Mouse (Mus musculus) frontal cortex, adult (tissue): ENCODE results near the gene Prss23.
A peak's percentile ranks its signal among the peaks of the same experiment; 100 is the strongest.

ENCODE experiments used
- ATAC-seq: cut with Nextera tagmentation; 2 replicates; pipeline ENCODE4 v1.9.2; 2017; ENCODE audit warnings: mild to moderate bottlenecking, moderate library complexity, mixed read lengths; ENCODE audit not compliant: low TSS enrichment

Prss23 gene

GRCm38 (mm10) chr7:89508672-89509071, 18.3 kb downstream of the Prss23 start:
- ATAC-seq: 0 out of 2 replicates have a peak, but pooled peaks have one; percentile 6

- peak; percentile 95 for ATAC-seq
Measured at GRCm38 (mm10) chr7:89499516-89500307, 27.3 kb downstream of the Prss23 start.

GRCm38 (mm10) chr7:89483769-89484568, 43.0 kb downstream of the Prss23 start:
- no peak for ATAC-seq

DNA sequence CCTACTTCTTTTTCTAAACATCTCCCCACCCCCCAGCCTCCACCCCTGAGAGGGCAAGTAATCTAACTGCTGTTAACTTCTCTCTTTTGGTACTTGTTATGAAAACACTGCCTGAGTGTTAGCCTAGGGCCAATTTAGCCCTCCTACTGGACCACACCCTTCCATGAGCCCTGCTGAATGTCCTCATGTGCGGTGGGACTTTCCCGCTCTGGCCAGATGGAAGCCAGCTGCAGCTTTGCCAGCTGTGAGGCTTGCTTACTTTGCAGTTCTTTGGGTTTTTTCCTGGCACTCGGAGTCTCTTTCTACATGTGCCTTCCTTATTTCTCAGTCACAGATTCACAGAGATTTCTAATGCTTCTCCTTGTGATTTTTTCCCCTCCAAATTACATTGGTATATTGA, 45.3 kb downstream of the Prss23 start:
- no peak for ATAC-seq

DNA sequence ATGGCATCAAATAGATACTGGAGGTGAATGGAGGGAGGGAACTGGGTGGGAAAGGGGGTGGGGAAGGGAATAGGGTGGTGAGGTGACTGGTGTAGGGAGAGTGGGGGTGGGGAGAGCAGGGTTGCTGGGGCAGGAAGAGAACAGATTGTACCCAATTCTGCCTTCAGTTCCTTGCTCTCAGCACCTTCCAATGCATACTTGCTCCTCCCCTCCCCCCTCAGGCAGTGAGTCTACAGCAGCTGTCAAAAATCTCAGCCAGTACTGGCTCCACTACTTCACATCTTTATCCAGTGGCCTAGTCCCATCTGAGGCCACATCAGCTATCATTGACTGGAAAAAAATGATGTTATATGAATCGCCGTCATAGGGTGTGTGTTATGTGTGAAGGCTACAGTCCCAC, 48.5 kb downstream of the Prss23 start:
- no peak for ATAC-seq

- ATAC-seq: peak; percentile 85
Measured at GRCm38 (mm10) chr7:89477294-89477999, 49.5 kb downstream of the Prss23 start.

- ATAC-seq: no peak
Measured at GRCm38 (mm10) chr7:89473442-89473841, 53.5 kb downstream of the Prss23 start.

DNA sequence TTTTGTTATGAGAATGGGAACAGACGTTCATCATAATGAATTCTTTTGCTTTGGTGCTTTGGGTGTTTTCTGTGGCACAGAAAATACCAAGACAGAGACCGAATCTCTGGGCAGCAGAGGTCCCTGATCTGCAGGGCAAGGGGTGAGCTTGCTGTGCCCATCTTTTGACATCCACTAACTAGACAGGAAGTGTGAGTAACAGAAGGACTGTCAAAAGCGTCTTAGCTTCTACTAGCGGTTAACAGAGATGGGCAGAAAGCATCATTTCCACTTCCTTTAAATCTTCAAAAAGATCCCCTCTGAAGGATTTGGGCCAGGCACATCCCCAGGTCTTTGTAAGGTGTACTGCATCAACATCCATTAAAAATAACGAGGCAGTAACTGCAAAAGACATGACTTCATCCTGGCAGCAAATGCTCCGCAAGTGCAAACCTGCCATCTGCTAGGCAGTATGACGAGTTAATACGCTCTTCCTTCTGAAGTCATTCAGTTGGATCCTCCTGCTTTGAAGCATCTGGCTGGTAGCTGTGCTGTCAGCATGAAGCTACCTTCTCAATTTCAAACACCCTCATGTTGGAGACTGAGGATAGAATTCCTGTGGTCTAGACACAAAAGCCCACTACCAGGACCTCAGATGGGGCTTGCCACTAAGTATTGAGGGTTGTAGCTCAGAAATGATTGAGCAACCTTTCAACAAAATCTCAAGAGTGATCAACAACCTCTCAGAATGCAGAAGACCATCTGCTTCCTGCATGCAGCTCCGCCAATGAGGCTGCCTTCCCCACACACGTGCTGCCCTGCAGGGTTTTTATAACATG, 63.0 kb downstream of the Prss23 start:
- no peak for ATAC-seq

DNA sequence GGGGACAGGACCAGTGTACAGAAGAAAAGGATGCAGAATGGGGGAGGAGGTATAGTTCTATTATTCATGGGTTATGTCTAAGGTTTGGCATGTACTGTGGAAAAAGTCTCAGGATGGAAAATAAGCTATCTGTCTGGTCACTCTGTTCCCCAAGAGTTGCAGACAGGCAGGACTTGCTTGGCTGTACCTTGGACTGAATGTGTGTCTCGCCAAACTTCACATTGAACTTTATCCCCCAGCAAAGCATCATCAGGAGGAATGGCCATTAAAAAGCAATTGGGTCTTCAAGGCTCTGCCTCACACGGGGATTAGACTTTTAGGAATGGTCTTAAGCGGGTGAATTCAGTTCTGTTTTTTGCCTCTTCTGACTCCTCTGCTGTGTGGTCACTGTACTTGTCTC, 63.7 kb downstream of the Prss23 start:
- ATAC-seq: no peak

- no peak for ATAC-seq
Measured at GRCm38 (mm10) chr7:89462646-89463207, 64.3 kb downstream of the Prss23 start.

- ATAC-seq: no peak
Measured at GRCm38 (mm10) chr7:89461351-89461750, 65.6 kb downstream of the Prss23 start.

DNA sequence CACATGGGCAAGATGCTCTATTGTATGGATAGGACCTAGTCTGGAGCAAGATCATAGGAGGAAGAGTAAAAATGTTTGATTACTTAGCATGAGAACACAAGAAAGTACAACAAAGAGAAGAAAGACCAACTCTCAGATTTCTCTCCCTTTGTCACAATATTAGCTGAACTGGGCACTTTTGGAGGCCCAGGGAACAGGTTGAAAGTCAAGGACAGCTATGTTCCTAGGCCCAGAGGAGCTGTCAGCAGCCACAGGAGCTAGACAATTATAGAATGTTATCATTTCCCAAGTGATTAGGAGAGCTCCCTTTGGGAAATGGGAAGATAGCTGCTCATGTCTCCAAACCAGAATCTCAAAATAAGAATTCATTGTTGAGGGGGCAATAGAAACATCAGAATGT, 66.1 kb downstream of the Prss23 start:
- no peak for ATAC-seq

GRCm38 (mm10) chr7:89459691-89460090, 67.3 kb downstream of the Prss23 start:
- no peak for ATAC-seq
